8 mouse cellular contexts compared by ENCODE assay signal in genomic region chr9:108082988-108083431, GRCm38 (mm10). TPM values are rescaled to one million over a fixed set of nuclear protein-coding genes. Genes with fewer than 3 reads are reported as not detected.
DNase-seq lines count a peak whose midpoint lies in the region; ATAC-seq and TF ChIP-seq lines count a peak whose summit lies in the region.

Rnf123 (minus strand) TSS chr9:108083346.

- H3K4me2 ChIP-seq in liver, postnatal 0 days (ENCODE audit: low read depth, low read length): peak within 1 kb of the TSS; percentile 56

- WGBS in liver, postnatal 0 days (ENCODE audit: insufficient replicate concordance): 25% methylated on average over 12 of the region's 12 CpGs

- TF ChIP-seq CTCF in liver, postnatal 0 days (IDR thresholded peaks at IDR 0.05; ENCODE audit: low read depth): no peak

- peaks cover 57% of the 10 kb centered on the region for H3K4me1 ChIP-seq in liver, postnatal 0 days (ENCODE audit: insufficient read depth)

- no peak for ATAC-seq in liver, postnatal 0 days

- H3K4me3 ChIP-seq in liver, postnatal 0 days (ENCODE audit: low read depth, low read length): peak within 1 kb of the TSS; percentile 2; the same call in 1 of the 2 replicates

- H3K9ac ChIP-seq in liver, postnatal 0 days (replicated peaks): peak within 1 kb of the TSS; percentile 42

- H3K27me3 ChIP-seq in liver, postnatal 0 days (ENCODE audit: insufficient read depth, low read length): no peaks in the 10 kb centered on the region

- H3K36me3 ChIP-seq in liver, postnatal 0 days (replicated peaks; ENCODE audit: insufficient read depth, low read length): peaks cover 47% of the 10 kb centered on the region

- DNase-seq in layer of hippocampus, adult 18-20 months (ENCODE audit: low spot score in 2 of 2): no peak
- DNase-seq in layer of hippocampus, adult 9-10 months (ENCODE audit: low spot score): no peak
- no peak for DNase-seq in adrenal gland, postnatal 14 days
- DNase-seq in gastrocnemius, adult 8-10 months (ENCODE audit: low spot score in 2 of 2): no peak
- DNase-seq in induced T-regulatory cell, adult 2 months (ENCODE audit: low read depth): peak; percentile 80
- peak; percentile 54 for DNase-seq in liver, postnatal 0 days
- DNase-seq in cerebellum, postnatal 25 days: no peak
- DNase-seq in adipocyte (ENCODE audit: low spot score): no peak

- peak within 1 kb of the TSS; percentile 63 for H3K27ac ChIP-seq in liver, postnatal 0 days (ENCODE audit: low read depth)

- TF ChIP-seq EP300 in liver, postnatal 0 days (IDR thresholded peaks at IDR 0.05; ENCODE audit: low read depth): no peak; the same call in 1 of the 2 replicates

- no peaks in the 10 kb centered on the region for H3K9me3 ChIP-seq in liver, postnatal 0 days (ENCODE audit: low read length)

RNA-seq across cellular contexts. Expression of gene Rnf123, which starts in this region (rescaled TPM):
- 100 to 1,000 TPM in 1 of 2 experiments, 10 to 100 TPM in 1; 87.8 to 104 TPM for total RNA-seq in layer of hippocampus, adult 18-20 months (2021)
- 54.2 and 66.6 TPM in 2 replicates for total RNA-seq in adrenal gland, postnatal 14 days (2021)
- total RNA-seq in gastrocnemius, adult 8-10 months (2022): 100 to 1,000 TPM; 137 to 185 (median 161) TPM
- polyA plus RNA-seq in liver, postnatal 0 days (2015; fragmentation: Nextera tagmentation; extraction: Ambion mirVana): 45.2 and 50.1 TPM in 2 replicates

Comparison
In these comparisons a context has a peak if more than half of its experiments do, and no peak if none do; other contexts are left out.
1. DNase-seq: peak in induced T-regulatory cell, adult 2 months (single experiment) and liver, postnatal 0 days (single experiment); none in layer of hippocampus, adult 18-20 months (0 of 2), layer of hippocampus, adult 9-10 months (single experiment), adrenal gland, postnatal 14 days (single experiment), gastrocnemius, adult 8-10 months (0 of 2), cerebellum, postnatal 25 days (0 of 2) and adipocyte (single experiment).